Mouse (Mus musculus) limb, embryonic 11.5 days (tissue): ENCODE data around the gene Pik3r3. TPM values are rescaled to one million over a fixed set of nuclear protein-coding genes. Genes with fewer than 3 reads are reported as not detected.
A peak's percentile ranks its signal among the peaks of the same experiment; 100 is the strongest.
"Not testable (repeated sequence)": the region's sequence is repeated elsewhere in the genome, so short reads cannot be mapped to it uniquely, and the experiment has no call there.

ENCODE experiments used
- ATAC-seq: fragments of 200-750 bp; cut with Nextera tagmentation; 2 replicates; pipeline ENCODE4 v1.8.0; 2017; ENCODE audit warnings: low read depth; ENCODE audit not compliant: insufficient number of reproducible peaks, low FRiP score, low TSS enrichment
- DNase-seq: peaks from one replicate; pipeline ENCODE4 v3.0.0-alpha.2; 2015; ENCODE audit warnings: low spot score
- H3K27ac ChIP-seq: fragments of 300-500 bp; sonication (generic); replicated peaks from 2 replicates; pipeline ENCODE4 v1.5.1; 2014; ENCODE audit warnings: low read depth, mild to moderate bottlenecking, low read length
- H3K27me3 ChIP-seq: fragments of 300-500 bp; sonication (generic); 2 replicates; pipeline ENCODE4 v1.6.1; 2014; ENCODE audit warnings: mild to moderate bottlenecking, low read length, mixed read lengths; ENCODE audit not compliant: control insufficient read depth, insufficient read depth
- H3K36me3 ChIP-seq: fragments of 300-500 bp; sonication (generic); 2 replicates; pipeline ENCODE4 v1.6.1; 2014; ENCODE audit warnings: mild to moderate bottlenecking, low read length, moderate library complexity, mixed read lengths; ENCODE audit not compliant: control insufficient read depth, insufficient read depth
- H3K4me1 ChIP-seq: fragments of 300-500 bp; sonication (generic); 2 replicates; pipeline ENCODE4 v1.6.1; 2014; ENCODE audit warnings: low read length, mixed read lengths; ENCODE audit not compliant: control insufficient read depth, insufficient read depth
- H3K4me2 ChIP-seq: fragments of 300-500 bp; sonication (generic); 2 replicates; pipeline ENCODE4 v1.6.1; 2014; ENCODE audit warnings: low read depth, mild to moderate bottlenecking, moderate library complexity; ENCODE audit not compliant: severe bottlenecking
- H3K4me3 ChIP-seq: fragments of 300-500 bp; sonication (generic); 2 replicates; pipeline ENCODE4 v1.5.1; 2014; ENCODE audit warnings: low read depth, low read length
- H3K9ac ChIP-seq: fragments of 300-500 bp; sonication (generic); 2 replicates; pipeline ENCODE4 v1.6.1; 2014; ENCODE audit warnings: mild to moderate bottlenecking, low read length
- H3K9me3 ChIP-seq: fragments of 300-500 bp; sonication (generic); 2 replicates; pipeline ENCODE4 v1.6.1; 2016; ENCODE audit warnings: low read length; ENCODE audit not compliant: control insufficient read depth
- WGBS: fragments of 180-500 bp; shearing (Covaris S2); extraction: QIAGEN DNeasy Blood & Tissue Kit; methylation state at CpG from one replicate; pipeline ENCODE4 v1.1.7; 2014; 5-methylcytosine and 5-hydroxymethylcytosine counted together
- polyA plus RNA-seq: library from polyadenylated mRNA; unstranded; fragments of >200 nt; fragmentation: Nextera tagmentation; extraction: Ambion mirVana; gene quantifications from 2 replicates; pipeline ENCODE4 v1.2.1, GENCODE M21; 2014

The Pik3r3 gene
- polyA plus RNA-seq, 1 experiment from 2014 or later: 46.2 TPM

- Histone ChIP-seq H3K9me3 (no peaks in the 10 kb centered on the region), H3K36me3 (no peaks in the 10 kb centered on the region), H3K27me3 (no peaks in the 10 kb centered on the region), H3K4me2 (peak overlapping the region; percentile 65; the same call in 1 of the 2 replicates), H3K27ac (no peak overlapping the region), H3K9ac (peak overlapping the region; percentile 92), H3K4me1 (no peaks in the 10 kb centered on the region), H3K4me3 (peak overlapping the region; percentile 43)
- 6% methylated on average over 6 of the region's 6 CpGs for WGBS
- ATAC-seq (no peak), DNase-seq (no peak)
These were observed 1.4 kb downstream of the Pik3r3 start for GRCm38 (mm10) chr4:116222843-116223119.

DNA sequence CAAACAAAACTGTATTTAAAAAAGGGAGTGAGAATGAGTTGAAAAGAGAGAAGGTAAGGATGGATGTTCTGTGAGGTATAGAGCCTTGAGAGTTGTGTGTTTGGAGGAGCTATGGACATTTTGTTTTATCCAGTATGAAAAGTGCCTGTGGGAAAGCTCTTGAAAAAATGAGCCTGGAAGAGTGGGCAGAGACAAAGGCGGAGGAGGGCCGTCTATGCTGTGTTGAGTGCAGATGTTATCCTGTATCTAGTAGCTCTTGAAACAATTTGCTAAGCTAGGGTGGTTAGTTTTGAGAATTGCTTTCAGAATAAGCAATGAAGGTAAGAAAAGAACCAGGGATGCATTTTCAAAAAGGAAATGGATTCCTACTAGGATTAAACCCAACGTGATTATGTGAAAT lies 22.0 kb downstream of the Pik3r3 start:
- H3K9ac ChIP-seq: no peak overlapping the region
- no peaks in the 10 kb centered on the region for H3K27me3 ChIP-seq
- WGBS: 83% methylated on average over 3 of the region's 3 CpGs
- H3K4me2 ChIP-seq: no peak overlapping the region
- H3K9me3 ChIP-seq: no peaks in the 10 kb centered on the region
- H3K4me3 ChIP-seq: no peak overlapping the region
- DNase-seq (no peak), ATAC-seq (no peak)
- no peaks in the 10 kb centered on the region for H3K4me1 ChIP-seq
- no peak overlapping the region for H3K27ac ChIP-seq
- H3K36me3 ChIP-seq: no peaks in the 10 kb centered on the region

- Histone ChIP-seq H3K4me2 (no peak overlapping the region), H3K9me3 (no peaks in the 10 kb centered on the region), H3K4me3 (no peak overlapping the region), H3K27ac (no peak overlapping the region), H3K4me1 (no peaks in the 10 kb centered on the region), H3K27me3 (no peaks in the 10 kb centered on the region), H3K9ac (no peak overlapping the region), H3K36me3 (no peaks in the 10 kb centered on the region)
- no peak for ATAC-seq
- no peak for DNase-seq
- 80% methylated on average over 2 of the region's 2 CpGs for WGBS
These were observed 22.8 kb downstream of the Pik3r3 start for GRCm38 (mm10) chr4:116244240-116244639.

GRCm38 (mm10) chr4:116245926-116246325 lies 24.5 kb downstream of the Pik3r3 start:
- H3K36me3 ChIP-seq, H3K4me1 ChIP-seq, H3K27ac ChIP-seq, H3K9me3 ChIP-seq, H3K9ac ChIP-seq, ATAC-seq, H3K27me3 ChIP-seq, H3K4me2 ChIP-seq, H3K4me3 ChIP-seq: not testable (repeated sequence)
- DNase-seq: peak; percentile 28
- 49% methylated on average over 3 of the region's 3 CpGs for WGBS

DNA sequence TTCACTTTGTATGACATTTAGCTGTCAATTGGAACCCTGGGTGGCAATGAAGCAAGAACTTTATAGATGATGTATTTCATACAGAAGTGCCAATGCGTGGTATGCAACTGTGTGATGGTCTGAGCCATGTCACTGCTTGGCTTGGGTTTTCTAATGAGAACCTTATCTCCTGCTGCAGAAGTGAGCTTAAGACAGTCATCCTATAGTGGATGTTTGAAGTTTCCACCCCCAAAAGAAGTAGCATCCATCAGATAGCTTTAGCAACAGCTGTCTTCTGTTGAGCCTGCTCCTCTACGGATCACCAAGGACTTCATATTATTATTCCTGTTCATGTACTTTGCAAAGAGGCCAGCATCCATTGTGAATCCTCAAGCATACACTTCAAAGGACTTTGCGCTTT lies 28.6 kb downstream of the Pik3r3 start:
- H3K27ac ChIP-seq: no peak overlapping the region
- H3K4me2 ChIP-seq: no peak overlapping the region
- no peaks in the 10 kb centered on the region for H3K9me3 ChIP-seq
- DNase-seq (no peak), ATAC-seq (no peak)
- no peaks in the 10 kb centered on the region for H3K36me3 ChIP-seq
- 94% methylated on average over 3 of the region's 3 CpGs for WGBS
- no peak overlapping the region for H3K4me3 ChIP-seq
- H3K27me3 ChIP-seq: no peaks in the 10 kb centered on the region
- no peak overlapping the region for H3K9ac ChIP-seq
- H3K4me1 ChIP-seq: no peaks in the 10 kb centered on the region

DNA sequence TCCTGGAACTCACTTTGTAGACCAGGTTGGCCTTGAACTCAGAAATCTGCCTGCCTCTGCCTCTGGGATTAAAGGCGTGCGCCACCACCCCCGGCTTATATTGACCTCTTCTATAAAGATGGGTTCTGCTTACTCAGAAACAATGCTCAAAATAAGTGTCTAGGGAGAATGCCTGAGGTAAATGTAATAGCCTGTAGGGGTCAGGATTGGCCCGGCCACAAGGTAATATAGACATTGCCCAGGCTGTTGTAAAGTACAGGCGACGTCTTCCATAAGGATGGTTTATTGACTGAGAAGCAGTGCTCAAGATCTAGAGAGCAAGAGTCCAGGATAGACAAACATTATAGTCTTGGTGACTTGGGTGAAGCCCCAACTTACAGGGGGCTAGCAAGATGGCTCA lies 46.8 kb downstream of the Pik3r3 start:
- no peak for ATAC-seq

GRCm38 (mm10) chr4:116282211-116282610 lies 60.8 kb downstream of the Pik3r3 start:
- 85% methylated on average over 2 of the region's 2 CpGs for WGBS
- DNase-seq: no peak

More for the DNA sequence above, 46.8 kb downstream of the Pik3r3 start:
- H3K4me2 ChIP-seq: no peak overlapping the region
- no peak overlapping the region for H3K9ac ChIP-seq
- no peaks in the 10 kb centered on the region for H3K27me3 ChIP-seq
- WGBS: 94% methylated on average over 6 of the region's 6 CpGs
- no peak overlapping the region for H3K4me3 ChIP-seq
- H3K36me3 ChIP-seq: peaks cover 10% of the 10 kb centered on the region; the same call in 1 of the 2 replicates
- DNase-seq: no peak
- no peak overlapping the region for H3K27ac ChIP-seq
- no peaks in the 10 kb centered on the region for H3K9me3 ChIP-seq
- no peaks in the 10 kb centered on the region for H3K4me1 ChIP-seq

DNA sequence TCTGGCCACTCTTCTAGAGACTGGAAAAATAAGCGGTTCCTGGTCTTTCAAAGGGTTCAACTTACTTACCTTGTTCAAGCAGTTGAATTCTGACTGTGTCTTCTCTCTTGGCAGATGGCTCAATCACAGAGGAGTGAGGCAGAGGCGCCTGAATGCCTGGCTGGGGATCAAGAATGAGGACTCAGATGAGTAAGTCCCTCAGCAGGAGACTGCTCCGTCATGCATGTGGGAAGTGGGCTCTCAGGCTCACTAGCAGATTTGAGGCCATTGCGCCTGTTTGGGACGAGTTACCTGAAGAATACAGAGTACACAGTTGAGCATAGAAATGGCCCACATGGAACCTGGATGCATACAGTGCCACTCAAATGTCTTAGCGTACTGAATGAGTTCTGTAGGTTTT lies 70.1 kb downstream of the Pik3r3 start:
- no peak overlapping the region for H3K9ac ChIP-seq
- ATAC-seq (no peak), DNase-seq (no peak)
- H3K36me3 ChIP-seq: peaks cover 7% of the 10 kb centered on the region; the same call in 1 of the 2 replicates
- WGBS: 92% methylated on average over 6 of the region's 6 CpGs
- no peak overlapping the region for H3K4me3 ChIP-seq
- H3K4me2 ChIP-seq: no peak overlapping the region
- H3K27ac ChIP-seq: no peak overlapping the region
- H3K9me3 ChIP-seq: no peaks in the 10 kb centered on the region
- no peaks in the 10 kb centered on the region for H3K27me3 ChIP-seq
- H3K4me1 ChIP-seq: no peaks in the 10 kb centered on the region

More at GRCm38 (mm10) chr4:116282211-116282610, 60.8 kb downstream of the Pik3r3 start:
- H3K27ac ChIP-seq: no peak overlapping the region
- H3K4me1 ChIP-seq: no peaks in the 10 kb centered on the region
- no peaks in the 10 kb centered on the region for H3K27me3 ChIP-seq
- ATAC-seq: no peak
- no peak overlapping the region for H3K4me3 ChIP-seq
- H3K9ac ChIP-seq: no peak overlapping the region
- no peaks in the 10 kb centered on the region for H3K9me3 ChIP-seq
- no peak overlapping the region for H3K4me2 ChIP-seq
- no peaks in the 10 kb centered on the region for H3K36me3 ChIP-seq

- H3K9ac ChIP-seq: no peak overlapping the region
- DNase-seq (no peak), ATAC-seq (no peak; the same call in 1 of the 2 replicates)
- H3K4me1 ChIP-seq: no peaks in the 10 kb centered on the region
- H3K9me3 ChIP-seq: no peaks in the 10 kb centered on the region
- H3K27me3 ChIP-seq: no peaks in the 10 kb centered on the region
- H3K4me3 ChIP-seq: no peak overlapping the region
- no peak overlapping the region for H3K4me2 ChIP-seq
- H3K27ac ChIP-seq: no peak overlapping the region
- 85% methylated on average over 12 of the region's 12 CpGs for WGBS
- H3K36me3 ChIP-seq: peaks cover 2% of the 10 kb centered on the region; the same call in 1 of the 2 replicates
These were observed 71.9 kb downstream of the Pik3r3 start for GRCm38 (mm10) chr4:116293296-116293695.
